Mouse (Mus musculus) embryo, embryonic 10.5 days (tissue): ENCODE results near the gene Hoxd13.

Source experiments
- DNase-seq: peaks from one replicate; pipeline ENCODE4 v3.0.0-alpha.2; 2015; ENCODE audit warnings: low spot score

Gene Hoxd13

GRCm38 (mm10) chr2:74661685-74662084 is 6.4 kb upstream of the Hoxd13 start:
- DNase-seq: peak; percentile 90

GRCm38 (mm10) chr2:74663291-74663925 is 4.7 kb upstream of the Hoxd13 start:
- peak; percentile 84 for DNase-seq

- DNase-seq: no peak
Observed at GRCm38 (mm10) chr2:74666411-74666810, 1.7 kb upstream of the Hoxd13 start.

- DNase-seq: no peak
Observed at GRCm38 (mm10) chr2:74667191-74667841, 794 bp upstream of the Hoxd13 start.

GRCm38 (mm10) chr2:74668370-74669229 is 490 bp downstream of the Hoxd13 start:
- DNase-seq: no peak

- DNase-seq: no peak
Observed at GRCm38 (mm10) chr2:74669230-74669578, 1.1 kb downstream of the Hoxd13 start.

GRCm38 (mm10) chr2:74669650-74670235 is 1.6 kb downstream of the Hoxd13 start:
- no peak for DNase-seq

- no peak for DNase-seq
Observed at GRCm38 (mm10) chr2:74670632-74671188, 2.6 kb downstream of the Hoxd13 start.

- DNase-seq: no peak
Observed at GRCm38 (mm10) chr2:74671847-74672246, 3.7 kb downstream of the Hoxd13 start.

GRCm38 (mm10) chr2:74672481-74673362 is 4.6 kb downstream of the Hoxd13 start:
- DNase-seq: peak; percentile 89

GRCm38 (mm10) chr2:74673835-74674425 is 5.8 kb downstream of the Hoxd13 start:
- DNase-seq: no peak

- no peak for DNase-seq
Observed at GRCm38 (mm10) chr2:74674881-74675665, 7.0 kb downstream of the Hoxd13 start, which contains the start of gene Hoxd12. Gene Hoxd12, plus strand, starts transcription at chr2:74675013.

GRCm38 (mm10) chr2:74675666-74676282 is 7.7 kb downstream of the Hoxd13 start:
- no peak for DNase-seq

- DNase-seq: no peak
Observed at GRCm38 (mm10) chr2:74676376-74677052, 8.4 kb downstream of the Hoxd13 start.

- DNase-seq: no peak
Observed at GRCm38 (mm10) chr2:74677106-74677505, 9.0 kb downstream of the Hoxd13 start.

GRCm38 (mm10) chr2:74678891-74679595 is 10.9 kb downstream of the Hoxd13 start, which contains the start of gene Hoxd11:
Gene Hoxd11, plus strand, starts transcription at chr2:74679557.
- no peak for DNase-seq

- DNase-seq: no peak
Observed at GRCm38 (mm10) chr2:74679596-74679971, 11.5 kb downstream of the Hoxd13 start.

GRCm38 (mm10) chr2:74679980-74680379 is 11.9 kb downstream of the Hoxd13 start:
- DNase-seq: no peak
